Mouse (Mus musculus): ENCODE measurements around the gene Fam71b. TPM values are rescaled to one million over a fixed set of nuclear protein-coding genes. Genes with fewer than 3 reads are reported as not detected.

Gene Fam71b
- total and polyA plus RNA-seq, 3 experiments = not detected

DNA sequence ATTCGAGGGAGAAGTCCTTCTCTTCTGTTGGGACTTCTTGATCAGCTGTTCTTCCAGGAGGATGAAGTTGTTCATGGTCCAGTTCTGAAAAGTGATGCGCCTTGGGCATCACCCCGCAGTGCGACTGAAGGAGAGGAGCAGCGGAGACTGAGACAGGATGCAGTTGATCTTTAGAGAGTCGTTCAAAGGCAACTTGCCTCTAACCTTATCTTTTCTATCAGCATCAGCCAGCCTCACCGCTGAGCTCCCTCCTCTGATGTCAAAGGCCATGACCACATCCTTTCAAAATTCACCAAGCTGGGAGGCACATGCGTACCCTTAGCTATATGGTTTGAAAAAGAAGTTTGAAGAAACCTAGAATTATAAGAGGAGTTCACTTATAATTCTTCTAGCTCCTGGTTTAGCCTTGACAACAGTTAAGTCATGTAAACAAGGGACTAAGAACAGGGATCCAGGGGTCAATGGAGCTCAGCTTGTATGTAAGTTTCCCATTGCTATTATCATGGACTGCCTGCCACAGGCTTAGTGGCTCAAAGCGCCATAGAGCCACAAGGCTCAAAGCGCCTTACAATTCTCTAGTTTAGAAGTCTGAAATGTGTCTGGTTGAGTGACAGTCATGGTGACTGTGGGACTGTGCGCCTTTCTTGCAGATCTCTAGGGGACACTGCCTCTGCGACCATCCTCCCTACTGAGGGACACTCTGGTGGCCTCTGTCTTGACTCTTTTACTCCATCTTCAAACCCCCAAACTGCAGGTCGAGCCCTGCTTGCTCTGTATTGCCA is 6.8 kb upstream of the Fam71b start, which contains the start of gene Itk:
Gene Itk, minus strand, starts transcription at position 180 of the 782 bp plus-strand sequence.
- Histone ChIP-seq H3K9ac (ENCODE audit: control insufficient read depth, low read depth, low read length, poor library complexity, severe bottlenecking) (no peak within 1 kb of the TSS), H3K36me3 (ENCODE audit: control insufficient read depth in 1 of 2, insufficient read depth in 2 of 2, low read length in 2 of 2) (no peaks in the 10 kb centered on the region), H3K9me3 (replicated peaks; ENCODE audit: insufficient read depth, low read length) (no peaks in the 10 kb centered on the region), H3K27me3 (ENCODE audit: control insufficient read depth in 1 of 2, insufficient read depth in 2 of 2, low read length in 2 of 2) (peaks cover 2 to 8% of the 10 kb centered on the region in 2 experiments; a peak in 3 of 4 replicates), H3K4me1 (ENCODE audit: control insufficient read depth in 1 of 2, insufficient read depth in 2 of 2, low read length in 2 of 2) (no peaks in the 10 kb centered on the region), H3K79me2 (ENCODE audit: control insufficient read depth, insufficient read depth, low read length, poor library complexity) (no peaks in the 10 kb centered on the region), H3K27ac (ENCODE audit: control insufficient read depth, low read depth, low read length) (no peak within 1 kb of the TSS), H3K4me3 (ENCODE audit: control insufficient read depth in 1 of 2, insufficient read depth in 1 of 2, low read depth in 2 of 2, low read length in 2 of 2) (no peak within 1 kb of the TSS)
- TF ChIP-seq CHD1 (IDR thresholded peaks at IDR 0.05; ENCODE audit: low read depth, low read length) (no peak), GABPA (IDR thresholded peaks at IDR 0.05; ENCODE audit: low read depth, low read length) (no peak), EP300 (IDR thresholded peaks at IDR 0.05; ENCODE audit: low read depth in 1 of 2, low read length in 2 of 2) (no peak), USF2 (IDR thresholded peaks at IDR 0.05; ENCODE audit: borderline replicate concordance in 1 of 2, insufficient read depth in 1 of 2, low read depth in 1 of 2, low read length in 2 of 2) (no peak), POLR2AphosphoS2 (IDR thresholded peaks at IDR 0.05; ENCODE audit: low read length) (no peak), USF1 (IDR thresholded peaks at IDR 0.05; ENCODE audit: low read depth, low read length) (no peak), ETS1 (IDR thresholded peaks at IDR 0.05; ENCODE audit: low read depth, low read length) (no peak), POLR2A (IDR thresholded peaks at IDR 0.05; ENCODE audit: control insufficient read depth in 1 of 2, insufficient read depth in 1 of 2, low read depth in 1 of 2, low read length in 2 of 2, poor library complexity in 1 of 2) (no peak), ZKSCAN1 (IDR thresholded peaks at IDR 0.05; ENCODE audit: low read depth, low read length) (no peak)
- DNase-seq (ENCODE audit: low read depth, low spot score) = no peak

DNA sequence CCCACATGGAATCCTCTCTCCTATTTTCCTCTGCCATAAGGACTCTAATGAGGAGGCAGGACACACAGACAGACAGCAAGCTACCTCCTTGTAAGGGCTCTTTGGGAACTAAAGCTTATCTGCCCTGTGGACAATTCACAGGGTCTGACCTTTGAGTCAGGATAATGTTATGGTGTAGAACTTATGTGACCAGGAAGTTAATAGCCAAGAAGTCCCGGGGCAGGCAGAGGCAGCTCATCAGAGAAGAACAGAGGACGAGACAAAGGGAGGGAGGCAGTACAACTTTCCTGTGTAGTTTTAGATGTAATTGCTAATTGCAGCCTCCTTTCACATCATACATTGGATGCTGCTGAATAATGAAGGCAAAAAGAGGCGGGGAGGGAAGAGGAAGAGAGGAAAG is 5.7 kb upstream of the Fam71b start:
- Histone ChIP-seq H3K9me3 (replicated peaks; ENCODE audit: insufficient read depth, low read length) (no peaks in the 10 kb centered on the region), H3K9ac (ENCODE audit: control insufficient read depth, low read depth, low read length, poor library complexity, severe bottlenecking) (no peak overlapping the region), H3K4me3 (ENCODE audit: control insufficient read depth in 1 of 2, insufficient read depth in 1 of 2, low read depth in 2 of 2, low read length in 2 of 2) (no peak overlapping the region), H3K27me3 (ENCODE audit: control insufficient read depth in 1 of 2, insufficient read depth in 2 of 2, low read length in 2 of 2) (peaks cover 2 to 9% of the 10 kb centered on the region in 2 experiments; a peak in 3 of 4 replicates), H3K36me3 (ENCODE audit: control insufficient read depth in 1 of 2, insufficient read depth in 2 of 2, low read length in 2 of 2) (no peaks in the 10 kb centered on the region), H3K4me1 (ENCODE audit: control insufficient read depth in 1 of 2, insufficient read depth in 2 of 2, low read length in 2 of 2) (no peaks in the 10 kb centered on the region), H3K79me2 (ENCODE audit: control insufficient read depth, insufficient read depth, low read length, poor library complexity) (no peaks in the 10 kb centered on the region), H3K27ac (ENCODE audit: control insufficient read depth, low read depth, low read length) (no peak overlapping the region)
- no peak for DNase-seq (ENCODE audit: low read depth, low spot score)
- TF ChIP-seq USF2 (IDR thresholded peaks at IDR 0.05; ENCODE audit: borderline replicate concordance in 1 of 2, insufficient read depth in 1 of 2, low read depth in 1 of 2, low read length in 2 of 2) = no peak
- TF ChIP-seq GATA1 (IDR thresholded peaks at IDR 0.05; ENCODE audit: low read depth, low read length) = no peak
- TF ChIP-seq MYC (IDR thresholded peaks at IDR 0.05; ENCODE audit: low read depth, low read length) = no peak
- TF ChIP-seq EP300 (IDR thresholded peaks at IDR 0.05; ENCODE audit: low read depth in 1 of 2, low read length in 2 of 2) = no peak

DNA sequence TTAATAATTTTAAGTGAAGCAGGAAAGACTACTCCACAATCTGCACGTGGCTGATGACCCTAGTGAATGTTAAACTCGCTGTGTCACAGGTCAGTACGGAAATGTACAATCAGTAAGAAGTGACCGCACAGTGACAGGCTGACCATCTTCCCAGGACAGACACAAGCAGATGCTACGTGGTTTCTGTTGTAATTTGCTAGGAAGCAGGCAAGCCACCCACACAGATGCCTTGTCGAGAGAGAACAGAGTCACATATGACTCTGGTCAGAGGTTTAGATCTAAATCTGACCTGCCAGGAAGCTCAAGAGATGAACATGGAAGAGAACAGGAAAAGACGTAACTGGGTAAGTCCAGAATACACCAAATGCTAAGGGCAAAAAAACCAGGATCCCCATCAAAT is 3.5 kb upstream of the Fam71b start:
- no peak for DNase-seq (ENCODE audit: low read depth, low spot score)
- H3K4me1 ChIP-seq (ENCODE audit: control insufficient read depth in 1 of 2, insufficient read depth in 2 of 2, low read length in 2 of 2) = no peaks in the 10 kb centered on the region
- H3K9me3 ChIP-seq (replicated peaks; ENCODE audit: insufficient read depth, low read length) = no peaks in the 10 kb centered on the region
- H3K27ac ChIP-seq (ENCODE audit: control insufficient read depth, low read depth, low read length) = no peak overlapping the region
- no peak overlapping the region for H3K9ac ChIP-seq (ENCODE audit: control insufficient read depth, low read depth, low read length, poor library complexity, severe bottlenecking)
- no peaks in the 10 kb centered on the region for H3K79me2 ChIP-seq (ENCODE audit: control insufficient read depth, insufficient read depth, low read length, poor library complexity)
- no peak overlapping the region for H3K4me3 ChIP-seq (ENCODE audit: control insufficient read depth in 1 of 2, insufficient read depth in 1 of 2, low read depth in 2 of 2, low read length in 2 of 2)
- TF ChIP-seq POLR2AphosphoS5 (IDR thresholded peaks at IDR 0.05; ENCODE audit: borderline replicate concordance, low read depth, low read length) (no peak), USF1 (IDR thresholded peaks at IDR 0.05; ENCODE audit: low read depth, low read length) (no peak), UBTF (IDR thresholded peaks at IDR 0.05; ENCODE audit: borderline replicate concordance, insufficient read depth, low read depth, low read length) (no peak), SIN3A (IDR thresholded peaks at IDR 0.05; ENCODE audit: low read length) (no peak), USF2 (IDR thresholded peaks at IDR 0.05; ENCODE audit: borderline replicate concordance in 1 of 2, insufficient read depth in 1 of 2, low read depth in 1 of 2, low read length in 2 of 2) (no peak), ZKSCAN1 (IDR thresholded peaks at IDR 0.05; ENCODE audit: low read depth, low read length) (no peak), TAL1 (IDR thresholded peaks at IDR 0.05; ENCODE audit: low read length) (no peak), NELFE (IDR thresholded peaks at IDR 0.05; ENCODE audit: low read depth, low read length) (no peak), MEF2A (IDR thresholded peaks at IDR 0.05; ENCODE audit: extremely low read depth, insufficient replicate concordance, low read depth, low read length, poor library complexity, severe bottlenecking) (no peak), MXI1 (IDR thresholded peaks at IDR 0.05; ENCODE audit: low read depth, low read length) (no peak)
- H3K27me3 ChIP-seq (ENCODE audit: control insufficient read depth in 1 of 2, insufficient read depth in 2 of 2, low read length in 2 of 2) = peaks cover 2 to 9% of the 10 kb centered on the region in 2 experiments; a peak in 3 of 4 replicates
- no peaks in the 10 kb centered on the region for H3K36me3 ChIP-seq (ENCODE audit: control insufficient read depth in 1 of 2, insufficient read depth in 2 of 2, low read length in 2 of 2)
